Mouse (Mus musculus) spleen, postnatal 10 days (tissue): ENCODE data around the gene Gli2.

Source experiments
- DNase-seq, 2 experiments: peaks; one replicate each; pipeline ENCODE4 v3.0.0; 2021 to 2022; ENCODE audit warnings: low spot score in 2 of 2

The Gli2 gene

DNA sequence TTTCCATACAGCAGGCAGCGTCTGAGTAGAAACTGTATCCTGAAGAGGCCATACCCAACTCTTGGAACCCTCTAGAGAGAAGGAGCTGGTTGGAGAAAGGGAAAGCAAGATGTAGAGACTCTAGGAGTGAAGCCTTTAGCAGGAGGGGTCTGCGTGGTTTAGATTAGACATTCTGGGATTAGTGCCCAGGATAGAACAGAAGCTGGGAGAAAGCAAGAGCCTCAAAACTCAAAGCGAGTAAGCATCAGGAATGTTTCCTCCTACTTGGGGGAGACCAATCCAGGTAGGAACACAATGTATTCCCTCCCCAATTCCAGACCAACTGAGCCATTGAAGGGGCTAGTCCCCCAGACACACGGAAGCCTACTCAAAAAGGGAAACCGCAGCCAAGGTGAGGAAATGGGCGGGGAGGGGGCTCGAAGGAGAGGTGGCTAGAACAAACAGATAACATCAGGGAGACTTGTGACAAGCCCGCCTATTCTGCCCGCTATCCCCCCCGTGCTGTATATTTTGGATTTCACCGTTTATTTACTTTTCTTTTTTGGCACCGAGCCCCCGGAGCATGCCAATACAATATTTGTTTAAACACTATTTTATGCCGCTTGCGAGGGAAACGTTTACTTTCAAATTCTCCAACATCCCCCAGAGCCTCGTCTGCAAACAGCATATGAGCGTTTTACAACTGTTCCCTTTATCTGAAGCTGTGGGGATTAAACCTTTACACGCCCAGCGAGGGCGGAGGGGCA is 2.1 kb downstream of the Gli2 start:
- DNase-seq, result no peak

DNA sequence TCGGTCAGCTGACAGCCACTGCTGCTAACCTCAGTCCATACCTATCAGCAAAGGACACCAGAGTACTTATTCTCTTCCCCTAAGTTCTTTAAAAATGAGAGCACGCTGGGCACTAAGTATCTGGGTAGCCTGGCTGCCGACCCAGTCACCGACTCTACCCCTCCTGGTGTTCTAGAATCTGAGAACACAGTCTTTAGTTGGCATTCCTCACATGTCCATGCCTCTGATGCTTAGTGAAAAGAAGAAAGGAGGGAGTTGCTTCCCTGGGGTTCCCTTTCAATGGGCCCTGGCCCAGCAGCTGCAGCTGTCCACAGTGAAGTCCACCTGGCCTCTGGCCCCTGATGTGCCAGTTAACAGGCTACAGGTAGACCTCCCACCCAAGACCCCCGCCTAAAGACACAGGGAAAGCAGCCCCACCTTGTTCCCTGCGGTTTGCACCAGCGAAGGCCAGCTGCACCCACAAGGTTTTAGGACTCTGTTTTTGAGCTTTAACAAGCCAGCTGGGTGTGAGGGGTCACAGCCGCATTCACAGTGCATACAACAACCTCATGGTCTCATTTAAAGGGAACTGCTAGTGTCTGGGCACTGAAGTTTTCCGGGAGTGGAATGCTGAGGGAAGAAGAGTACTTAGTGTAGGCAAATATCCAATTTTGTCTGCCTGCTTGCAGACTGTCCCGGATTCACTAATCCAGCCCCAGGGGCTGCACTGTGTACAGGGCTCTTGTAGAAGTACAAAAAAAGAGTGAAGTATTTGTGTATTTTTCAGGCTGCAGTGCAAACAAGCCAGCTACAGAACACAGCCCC is 3.4 kb downstream of the Gli2 start:
- DNase-seq, result no peak

DNA sequence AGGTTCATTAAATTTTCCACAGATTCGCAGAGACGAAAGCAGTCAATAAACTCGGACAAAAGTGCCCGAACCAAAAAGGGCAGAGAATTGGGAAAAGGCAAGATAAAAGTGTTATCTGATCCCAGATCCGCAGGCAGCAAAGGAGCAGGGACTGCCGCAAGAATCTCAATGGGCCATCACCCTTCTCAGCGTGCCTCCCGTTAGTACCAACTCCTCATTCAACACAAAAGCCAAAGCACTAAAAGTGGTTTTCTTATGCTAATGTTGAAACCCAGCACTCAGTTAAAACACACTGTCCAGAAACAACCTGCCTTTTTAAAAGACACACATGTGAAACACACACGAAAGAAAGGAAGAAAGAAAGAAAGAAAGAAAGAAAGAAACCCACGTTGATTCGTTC is 4.4 kb downstream of the Gli2 start:
- no peak for DNase-seq

DNA sequence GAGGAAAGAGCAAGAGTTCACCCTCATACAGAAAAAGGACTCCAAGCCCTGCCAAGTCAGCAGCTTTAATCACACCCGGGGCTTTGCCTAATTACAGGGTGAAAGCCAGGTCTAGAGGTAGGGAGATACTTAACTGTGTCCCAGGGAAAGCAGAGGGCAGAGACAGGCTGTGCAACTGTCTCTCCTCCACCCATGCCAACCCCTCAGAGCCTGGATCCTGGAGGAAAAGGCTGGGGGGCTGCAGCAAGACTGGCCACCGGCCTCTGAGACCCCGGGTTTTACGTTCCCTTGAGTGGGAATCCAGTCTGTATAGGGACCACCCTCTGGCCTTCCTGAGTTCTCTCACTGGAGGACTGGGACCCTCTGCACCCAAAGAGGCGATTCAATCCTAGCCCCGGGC is 4.9 kb downstream of the Gli2 start:
- DNase-seq, result no peak

GRCm38 (mm10) chr1:119047462-119048371 is 5.7 kb downstream of the Gli2 start:
- DNase-seq, result no peak

- no peak for DNase-seq
Measured at GRCm38 (mm10) chr1:119038436-119038835, 15.0 kb downstream of the Gli2 start.

- DNase-seq, result no peak
Measured at GRCm38 (mm10) chr1:119035931-119036330, 17.5 kb downstream of the Gli2 start.

GRCm38 (mm10) chr1:119035301-119035700 is 18.1 kb downstream of the Gli2 start:
- DNase-seq, result no peak

- DNase-seq, result no peak
Measured at GRCm38 (mm10) chr1:119034163-119034705, 19.2 kb downstream of the Gli2 start.

GRCm38 (mm10) chr1:119033450-119034162 is 19.8 kb downstream of the Gli2 start:
- peak in 1 of 2 experiments; percentile 5 for DNase-seq

- DNase-seq, result no peak
Measured at GRCm38 (mm10) chr1:119031185-119031584, 22.2 kb downstream of the Gli2 start.

DNA sequence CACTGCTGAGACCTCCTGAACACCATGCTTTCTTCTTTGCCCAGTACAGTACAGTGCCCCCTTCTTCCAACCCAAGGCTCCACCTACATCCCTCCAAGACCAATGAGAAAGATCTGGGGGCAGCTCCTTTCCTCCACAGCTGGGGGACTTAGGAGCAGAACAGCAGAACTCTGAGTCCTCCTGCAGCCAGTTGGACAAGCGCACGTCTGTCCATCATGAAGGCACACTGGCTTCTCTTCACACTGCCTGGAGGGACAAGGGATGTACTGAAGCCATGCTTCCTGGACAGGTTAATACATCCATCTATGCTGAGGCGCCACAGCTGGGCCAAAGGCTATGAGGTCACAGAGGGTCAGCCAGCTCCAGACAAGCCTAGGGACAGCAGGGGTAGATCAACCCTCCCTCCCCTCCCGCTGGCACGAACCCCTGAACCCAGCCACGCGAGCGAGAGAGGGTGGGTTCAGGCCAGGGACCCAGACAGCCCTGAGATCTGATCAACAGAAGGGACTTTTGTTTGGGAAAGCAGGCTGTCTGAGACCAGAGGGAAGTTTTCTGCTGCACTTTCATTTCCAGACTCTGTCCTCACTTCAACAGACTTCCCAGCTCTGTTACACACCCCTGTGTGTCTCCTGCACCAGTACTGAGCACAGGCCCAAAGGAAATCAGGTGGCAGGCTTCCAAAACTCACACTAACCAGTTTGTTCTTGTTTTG is 27.6 kb downstream of the Gli2 start:
- DNase-seq, result no peak

DNA sequence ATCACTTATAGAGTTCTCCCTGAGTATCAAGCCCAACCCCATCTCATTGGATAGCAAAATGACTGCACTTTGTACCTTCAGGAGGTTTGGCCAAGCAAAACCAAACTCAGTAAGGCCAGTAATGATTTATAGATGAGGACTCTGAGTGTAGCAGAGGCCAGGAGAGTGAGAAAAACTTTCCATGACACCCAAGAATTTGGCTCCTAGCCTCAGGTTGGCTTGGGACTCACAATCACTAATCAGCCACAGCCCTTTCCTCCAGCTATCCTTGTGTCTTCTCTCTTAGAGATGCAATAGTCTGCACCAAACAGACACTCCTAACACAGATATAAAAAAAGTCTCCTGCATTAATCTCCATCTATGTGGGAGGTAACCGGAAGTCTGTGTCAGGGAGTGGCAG is 31.1 kb downstream of the Gli2 start:
- DNase-seq, result no peak

- no peak for DNase-seq
Measured at GRCm38 (mm10) chr1:119020092-119020491, 33.3 kb downstream of the Gli2 start.

- no peak for DNase-seq
Measured at GRCm38 (mm10) chr1:119019056-119019455, 34.4 kb downstream of the Gli2 start.

- no peak for DNase-seq
Measured at GRCm38 (mm10) chr1:119016866-119017265, 36.6 kb downstream of the Gli2 start.

GRCm38 (mm10) chr1:119015108-119015507 is 38.3 kb downstream of the Gli2 start:
- DNase-seq, result no peak

DNA sequence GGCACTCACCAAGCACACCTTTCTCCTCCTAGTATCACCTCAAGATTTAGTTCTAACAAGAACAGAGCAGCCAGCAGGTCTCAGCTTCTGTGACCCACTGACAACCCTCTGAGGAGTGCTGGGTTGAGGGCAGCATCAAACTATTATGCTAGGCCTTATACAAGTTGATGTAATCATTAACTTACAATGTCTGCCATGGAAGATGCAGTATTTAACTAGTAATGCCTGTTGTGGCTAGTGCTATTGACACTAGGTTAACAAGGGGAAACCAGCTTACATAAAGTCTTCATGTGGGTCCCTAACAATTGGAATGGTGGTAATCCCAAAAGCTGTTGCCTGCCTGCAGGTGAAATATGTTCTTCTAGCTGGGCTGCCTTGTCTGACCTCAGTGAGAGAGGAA is 44.5 kb downstream of the Gli2 start:
- no peak for DNase-seq

DNA sequence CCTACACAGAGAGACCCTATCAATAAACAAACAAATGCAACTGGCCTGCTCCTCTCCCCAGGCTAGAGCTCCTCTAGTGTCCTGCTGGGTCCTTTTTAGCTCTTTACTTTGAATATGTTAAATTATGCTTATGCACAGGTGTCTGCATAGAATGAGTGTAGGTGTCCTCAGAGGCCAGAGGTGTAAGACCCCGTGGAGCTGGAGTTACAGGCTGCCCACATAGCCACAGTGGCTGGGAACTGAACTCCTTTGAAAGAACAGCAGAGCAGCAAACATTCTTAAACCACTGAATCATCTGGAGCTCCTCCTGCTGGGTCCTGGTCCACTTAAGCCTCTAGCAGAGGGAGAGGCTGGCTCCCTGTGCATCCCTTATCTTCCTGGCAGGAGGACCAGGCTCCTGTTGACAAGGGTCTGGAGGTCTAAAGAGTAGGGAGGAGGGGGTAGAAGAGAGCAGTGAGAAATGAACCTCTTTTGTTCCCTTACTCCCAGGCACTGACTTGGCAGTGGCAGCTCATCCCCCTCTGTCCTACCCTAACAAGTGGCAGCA is 49.5 kb downstream of the Gli2 start:
- DNase-seq, result no peak

DNA sequence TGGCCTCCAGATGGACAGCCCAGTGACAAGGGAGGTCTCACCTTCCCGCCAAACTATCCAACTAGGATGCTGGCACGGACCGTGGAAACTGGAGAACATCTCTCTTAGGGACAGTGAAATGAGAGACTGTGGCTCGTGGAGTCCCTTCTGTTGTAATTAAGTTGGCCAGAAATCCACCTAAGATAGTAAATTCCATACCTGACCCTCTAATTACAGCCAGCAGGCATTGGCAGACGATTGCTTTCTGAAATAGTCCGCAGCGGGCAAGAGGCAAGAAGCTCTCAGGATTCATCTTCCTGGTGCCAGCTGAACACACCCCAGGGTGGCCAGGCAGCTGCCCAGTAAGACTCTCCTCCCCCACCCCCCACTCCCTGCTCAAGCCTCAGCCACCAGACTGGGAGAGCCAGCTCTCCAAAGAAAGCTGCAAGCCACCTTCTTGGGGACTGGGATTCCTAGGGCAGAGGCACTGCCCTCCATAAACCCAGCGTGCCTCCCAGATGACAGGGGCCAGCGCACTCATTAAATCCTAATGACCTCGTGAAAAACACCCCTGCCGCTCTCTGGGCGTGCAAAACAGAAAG is 51.9 kb downstream of the Gli2 start:
- no peak for DNase-seq
